ENCODE assay signal across 19 mouse cellular contexts in genomic region chr17:30804955-30805354, GRCm38 (mm10).
DNase-seq lines count a peak whose midpoint lies in the region; ATAC-seq and TF ChIP-seq lines count a peak whose summit lies in the region.
"Had no signal": no experiment of that assay in that cellular context is flagged by ENCODE, and none has a peak within 500 bp of the region (broad histone marks: within the 10 kb centered on the region; RNA-seq: fewer than 3 reads in every experiment).

No protein-coding gene starts in this region.

- no peaks in the 10 kb centered on the region for H3K27me3 ChIP-seq in hindbrain, embryonic 10.5 days (ENCODE audit: insufficient read depth, poor library complexity, severe bottlenecking)
- H3K27me3 ChIP-seq in midbrain, embryonic 11.5 days (ENCODE audit: control insufficient read depth, insufficient read depth, low read length), result no peaks in the 10 kb centered on the region
- H3K27me3 ChIP-seq: embryonic facial prominence, embryonic 13.5 days had no signal

- 45% methylated on average over 8 of the region's 8 CpGs for WGBS in hindbrain, embryonic 10.5 days
- WGBS in midbrain, embryonic 11.5 days, result 47% methylated on average over 8 of the region's 8 CpGs

- H3K9me3 ChIP-seq in hindbrain, embryonic 10.5 days, result 0 out of 2 replicates have a peak, but pooled peaks cover 3% of the 10 kb centered on the region
- H3K9me3 ChIP-seq in midbrain, embryonic 11.5 days (ENCODE audit: control insufficient read depth, low read length), result no peaks in the 10 kb centered on the region; the same call in 1 of the 2 replicates
- H3K9me3 ChIP-seq: embryonic facial prominence, embryonic 13.5 days; heart, embryonic 10.5 days had no signal

- ATAC-seq in midbrain, embryonic 11.5 days (ENCODE audit: low FRiP score), result no peak
- ATAC-seq: activated CD4-positive, CD25-positive, alpha-beta regulatory T cell, adult 4 months had no signal

- DNase-seq in cerebellum, postnatal 25 days, result peak; percentile 22 to 25
- DNase-seq in cerebellum, adult 9-11 months, result no peak
- peak; percentile 78 for DNase-seq in brain, embryonic 14.5 days (ENCODE audit: low read depth)
- DNase-seq in hindbrain, embryonic 10.5 days (ENCODE audit: low spot score), result no peak
- DNase-seq in midbrain, embryonic 11.5 days (ENCODE audit: low spot score, missing footprints), result no peak
- DNase-seq in right cerebral cortex, adult 2 months (ENCODE audit: low spot score in 2 of 2), result no peak
- DNase-seq in spleen, adult 18-20 months, result no peak
- no peak for DNase-seq in lung, postnatal 36 days
- DNase-seq: adrenal gland, postnatal 36 days; heart, postnatal 14 days; kidney, adult 8-10 months; kidney, postnatal 4 days; lung, adult 2 months; right cerebral cortex, postnatal 4 days; thymus, adult 18-20 months had no signal

- 0 out of 2 replicates have a peak overlapping the region, but pooled peaks have one; percentile 16 for H3K9ac ChIP-seq in midbrain, embryonic 11.5 days (ENCODE audit: low read length)
- H3K9ac ChIP-seq: embryonic facial prominence, embryonic 13.5 days had no signal

- H3K36me3 ChIP-seq in hindbrain, embryonic 10.5 days, result no peaks in the 10 kb centered on the region
- no peaks in the 10 kb centered on the region for H3K36me3 ChIP-seq in midbrain, embryonic 11.5 days (ENCODE audit: control insufficient read depth, insufficient read depth, low read length)
- H3K36me3 ChIP-seq: embryonic facial prominence, embryonic 13.5 days; heart, embryonic 10.5 days had no signal

- peak overlapping the region; percentile 68 for H3K27ac ChIP-seq in hindbrain, embryonic 10.5 days
- 0 out of 2 replicates have a peak overlapping the region, but pooled peaks have one; percentile 14 for H3K27ac ChIP-seq in midbrain, embryonic 11.5 days (ENCODE audit: low read depth, low read length)
- H3K27ac ChIP-seq: embryonic facial prominence, embryonic 13.5 days; heart, embryonic 10.5 days had no signal

- H3K4me3 ChIP-seq in hindbrain, embryonic 10.5 days, result no peak overlapping the region
- no peak overlapping the region for H3K4me3 ChIP-seq in midbrain, embryonic 11.5 days (ENCODE audit: low read depth, low read length)
- H3K4me3 ChIP-seq: embryonic facial prominence, embryonic 13.5 days; heart, embryonic 10.5 days; myocyte had no signal

- peaks cover 31% of the 10 kb centered on the region for H3K4me1 ChIP-seq in hindbrain, embryonic 10.5 days (replicated peaks)
- peaks cover 13% of the 10 kb centered on the region for H3K4me1 ChIP-seq in midbrain, embryonic 11.5 days (ENCODE audit: control insufficient read depth, insufficient read depth, low read length)

- no peak for TF ChIP-seq POLR2A in brain, embryonic 14.5 days (IDR thresholded peaks at IDR 0.05; ENCODE audit: borderline replicate concordance, extremely low read depth, insufficient read depth, insufficient read length, poor library complexity, severe bottlenecking)

- H3K4me2 ChIP-seq in midbrain, embryonic 11.5 days, result no peak overlapping the region
- H3K4me2 ChIP-seq: embryonic facial prominence, embryonic 13.5 days had no signal

- TF ChIP-seq CTCF in brain, embryonic 14.5 days (IDR thresholded peaks at IDR 0.05; ENCODE audit: borderline replicate concordance, extremely low read depth, insufficient read depth, insufficient read length), result no peak

Comparison
In these comparisons a context has a peak if more than half of its experiments do, and no peak if none do; other contexts are left out.
1. DNase-seq: peak in cerebellum, postnatal 25 days (2 of 2) and brain, embryonic 14.5 days (single experiment); none in cerebellum, adult 9-11 months (single experiment), hindbrain, embryonic 10.5 days (single experiment), midbrain, embryonic 11.5 days (single experiment), right cerebral cortex, adult 2 months (0 of 2), spleen, adult 18-20 months (0 of 2) and lung, postnatal 36 days (single experiment).